Mouse (Mus musculus) liver, adult (tissue): ENCODE results near the gene Rab36.

Source experiments
- GATA4 ChIP-seq: IDR thresholded peaks from 2 replicates; pipeline ENCODE4 v1.6.1; 2014; ENCODE audit warnings: mild to moderate bottlenecking, low read length; ENCODE audit not compliant: insufficient replicate concordance

Gene Rab36

DNA sequence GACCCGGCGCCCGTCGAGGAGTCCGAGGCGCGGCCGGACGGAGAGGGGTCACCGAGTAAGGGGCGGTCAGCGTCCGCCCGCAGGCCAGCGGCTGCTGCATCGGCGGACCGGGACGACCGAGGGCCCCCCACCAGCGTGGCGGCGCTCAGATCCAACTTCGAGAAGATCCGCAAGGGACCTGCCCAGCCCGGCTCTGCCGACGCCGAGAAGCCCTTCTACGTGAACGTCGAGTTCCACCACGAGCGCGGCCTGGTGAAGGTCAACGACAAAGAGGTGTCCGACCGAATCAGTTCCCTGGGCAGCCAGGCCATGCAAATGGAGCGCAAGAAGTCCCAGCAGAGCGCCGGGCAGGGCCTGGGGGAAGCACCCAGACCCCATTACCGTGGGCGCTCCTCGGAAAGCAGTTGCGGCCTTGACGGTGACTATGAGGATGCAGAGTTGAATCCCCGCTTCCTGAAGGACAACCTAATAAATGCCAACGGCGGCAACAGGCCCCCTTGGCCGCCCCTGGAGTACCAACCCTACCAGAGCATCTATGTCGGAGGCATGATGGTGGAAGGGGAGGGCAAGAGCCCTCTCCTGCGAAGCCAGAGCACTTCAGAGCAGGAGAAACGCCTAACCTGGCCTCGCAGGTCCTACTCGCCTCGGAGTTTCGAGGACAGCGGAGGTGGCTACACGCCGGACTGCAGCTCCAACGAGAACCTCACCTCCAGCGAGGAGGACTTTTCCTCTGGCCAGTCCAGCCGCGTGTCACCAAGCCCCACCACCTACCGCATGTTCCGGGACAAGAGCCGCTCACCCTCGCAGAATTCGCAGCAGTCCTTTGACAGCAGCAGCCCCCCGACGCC, 24.7 kb downstream of the Rab36 start:
- TF ChIP-seq GATA4, result no peak

- no peak for TF ChIP-seq GATA4
These were observed 25.3 kb downstream of the Rab36 start for GRCm38 (mm10) chr10:75062189-75062561.

- no peak for TF ChIP-seq GATA4
These were observed 25.8 kb downstream of the Rab36 start for GRCm38 (mm10) chr10:75062621-75063020.

DNA sequence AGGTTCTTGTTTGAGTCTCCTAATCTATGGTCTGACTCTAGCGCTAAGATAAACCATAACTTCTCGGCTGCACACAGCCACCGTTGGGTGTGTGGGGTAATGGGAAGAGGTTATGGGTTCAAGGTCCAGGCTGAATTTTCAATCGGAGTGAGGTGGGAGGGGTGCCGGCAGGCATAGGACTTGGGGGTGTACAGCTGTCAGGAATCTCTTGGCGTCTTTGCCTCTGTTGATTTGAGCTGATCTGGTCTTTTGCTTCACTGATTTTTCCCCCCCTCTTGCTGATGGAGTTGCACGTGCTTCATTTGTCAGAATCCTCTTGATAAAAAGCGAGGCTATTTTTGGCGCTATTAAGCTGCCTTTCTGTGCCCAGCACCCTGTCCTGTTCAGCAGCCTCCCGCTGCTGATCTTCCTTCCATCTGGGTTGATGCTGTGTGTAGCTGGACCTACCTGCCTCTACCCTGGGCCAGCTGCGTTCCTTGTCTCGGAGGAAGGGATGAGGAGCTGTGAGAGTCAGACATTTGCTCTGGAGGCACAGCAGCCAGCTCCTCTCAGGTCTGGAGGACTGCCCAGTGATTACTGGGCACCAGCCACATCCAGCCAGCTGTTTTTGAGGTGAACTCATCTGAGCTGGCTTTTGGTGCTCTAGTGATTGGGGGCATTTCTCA, 26.6 kb downstream of the Rab36 start:
- TF ChIP-seq GATA4, result no peak

- TF ChIP-seq GATA4, result no peak
These were observed 28.8 kb downstream of the Rab36 start for GRCm38 (mm10) chr10:75065691-75066090.

- no peak for TF ChIP-seq GATA4
These were observed 30.6 kb downstream of the Rab36 start for GRCm38 (mm10) chr10:75067446-75067845.

DNA sequence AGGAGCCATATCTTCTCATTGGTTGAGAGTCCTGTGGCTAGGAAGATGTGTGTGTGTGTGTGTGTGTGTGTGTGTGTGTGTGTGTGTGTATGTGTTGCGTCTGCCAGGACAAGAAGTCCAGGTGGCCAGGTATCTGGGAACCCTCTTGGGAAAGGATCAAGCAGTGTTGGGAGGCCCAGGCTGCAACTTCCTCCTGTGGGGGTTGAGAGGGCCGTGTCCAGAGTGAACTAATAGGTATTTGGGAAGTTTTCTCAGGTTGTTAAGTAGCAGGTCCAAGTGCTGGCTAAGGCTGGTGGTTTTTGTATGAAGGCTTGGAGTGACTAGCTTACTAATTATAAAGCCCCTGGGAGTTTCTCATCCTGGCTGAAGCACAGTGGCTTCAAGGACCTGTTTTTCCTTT, 31.2 kb downstream of the Rab36 start:
- TF ChIP-seq GATA4, result no peak

DNA sequence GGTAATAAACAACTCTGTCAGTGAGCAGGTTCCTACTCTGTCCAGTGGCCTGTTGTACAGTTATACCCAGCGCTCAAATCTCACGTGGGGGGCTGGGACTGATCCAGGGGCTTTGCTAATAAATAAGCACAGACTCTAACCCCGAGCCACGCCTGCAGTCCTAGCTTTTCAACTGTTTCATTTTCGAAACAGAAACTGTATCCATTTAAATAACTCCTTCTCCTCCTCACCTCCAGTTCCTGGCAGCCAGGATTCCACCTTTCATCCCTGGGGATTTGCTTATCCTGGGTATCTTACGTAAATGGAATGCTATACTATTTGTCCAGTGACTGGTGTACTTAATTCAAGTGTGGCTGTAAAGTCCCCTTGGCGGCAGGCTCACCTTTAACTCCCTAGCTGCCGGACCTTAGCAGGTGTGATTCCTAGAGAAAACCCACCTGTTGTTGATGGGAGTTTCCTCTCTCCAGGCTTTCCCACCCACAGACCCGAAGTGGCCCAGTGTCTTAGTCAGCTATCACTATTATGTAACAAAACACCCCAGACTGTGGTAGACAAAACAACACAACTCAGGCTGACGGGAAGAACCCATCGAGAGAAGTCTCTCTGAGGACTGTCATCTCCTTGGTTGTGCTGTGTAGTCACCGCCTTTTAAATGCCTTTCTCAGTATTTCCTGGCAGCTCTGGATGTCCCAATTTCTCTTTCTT, 31.9 kb downstream of the Rab36 start:
- no peak for TF ChIP-seq GATA4

DNA sequence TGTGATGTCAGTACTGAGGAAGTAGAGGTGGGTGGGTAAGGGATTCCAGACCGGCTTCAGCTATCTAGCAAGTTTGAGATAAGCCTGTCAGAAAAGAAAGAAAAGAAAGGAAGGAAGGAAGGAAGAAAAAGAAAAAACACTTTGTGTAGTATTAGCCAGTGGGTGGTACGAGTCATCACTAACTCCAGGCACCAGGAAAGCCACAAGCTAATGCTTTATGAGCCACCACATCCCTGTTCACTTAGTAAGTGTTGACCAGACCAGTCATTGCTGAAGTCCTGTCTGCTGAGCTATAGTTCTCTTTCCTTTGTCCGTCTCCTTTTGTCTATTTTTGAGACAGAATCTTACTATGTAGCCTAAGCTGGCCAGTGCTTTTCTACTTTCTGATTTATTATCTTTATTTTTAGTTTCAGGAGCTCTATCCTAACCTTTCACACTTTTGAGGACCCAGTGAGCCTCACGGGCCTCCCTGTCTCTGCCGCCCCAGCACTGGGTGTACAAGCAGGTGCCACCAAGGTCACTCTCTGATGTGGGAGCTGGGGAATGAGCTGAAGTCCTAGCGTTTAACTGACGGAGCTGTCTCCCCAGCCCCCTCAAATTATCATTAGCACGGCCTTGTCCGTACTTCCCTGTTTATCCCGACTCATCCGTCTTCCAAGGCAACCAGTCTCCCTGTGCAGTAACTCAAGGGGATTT, 33.6 kb downstream of the Rab36 start:
- no peak for TF ChIP-seq GATA4

- no peak for TF ChIP-seq GATA4
These were observed 38.8 kb downstream of the Rab36 start for GRCm38 (mm10) chr10:75075665-75076064.

DNA sequence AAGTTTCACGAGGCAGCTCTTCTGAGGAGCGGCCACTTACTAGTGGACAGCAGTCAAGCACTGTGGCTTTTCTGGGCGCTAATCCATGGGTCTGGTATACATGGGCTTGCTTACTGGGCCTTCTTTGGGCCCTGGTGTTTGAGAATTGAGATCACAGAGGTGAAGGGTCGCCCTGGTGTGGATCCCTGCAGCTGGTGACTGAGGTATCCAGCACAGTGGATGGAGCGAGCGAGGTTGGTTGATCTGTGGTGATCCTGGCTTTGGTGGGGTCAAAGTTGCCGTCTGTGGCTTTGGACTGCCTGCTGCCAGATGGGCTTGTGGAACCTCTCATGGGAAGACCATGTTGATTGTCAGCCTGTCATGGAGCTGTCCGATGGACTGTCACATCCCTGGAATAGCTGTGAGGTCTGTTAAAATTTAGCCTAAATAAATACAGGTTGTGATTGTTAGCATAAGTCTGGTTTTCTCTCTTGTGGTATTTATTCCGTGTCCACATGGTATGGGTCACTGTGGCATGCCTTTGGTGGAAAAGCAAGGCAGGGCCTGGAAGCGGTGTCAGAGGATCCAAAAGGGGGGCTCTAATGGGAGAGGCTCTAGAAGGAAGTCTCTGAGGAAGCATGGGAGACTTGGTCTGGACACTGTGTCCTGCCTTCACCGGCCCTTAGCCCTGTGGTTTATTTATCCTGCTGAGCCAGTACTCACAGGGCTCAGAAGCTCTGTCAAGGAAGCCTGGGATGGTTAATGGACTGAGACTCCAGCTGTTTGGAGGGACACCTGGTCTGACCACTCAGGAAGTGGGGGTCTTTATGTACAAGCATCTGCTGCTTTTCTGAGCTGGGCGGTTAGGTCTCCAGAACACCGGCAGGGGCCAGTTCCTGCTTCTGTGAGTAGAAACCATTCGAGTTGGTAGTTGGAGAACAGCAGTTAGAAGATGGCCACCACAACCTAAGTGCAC, 41.6 kb downstream of the Rab36 start:
- TF ChIP-seq GATA4, result no peak

DNA sequence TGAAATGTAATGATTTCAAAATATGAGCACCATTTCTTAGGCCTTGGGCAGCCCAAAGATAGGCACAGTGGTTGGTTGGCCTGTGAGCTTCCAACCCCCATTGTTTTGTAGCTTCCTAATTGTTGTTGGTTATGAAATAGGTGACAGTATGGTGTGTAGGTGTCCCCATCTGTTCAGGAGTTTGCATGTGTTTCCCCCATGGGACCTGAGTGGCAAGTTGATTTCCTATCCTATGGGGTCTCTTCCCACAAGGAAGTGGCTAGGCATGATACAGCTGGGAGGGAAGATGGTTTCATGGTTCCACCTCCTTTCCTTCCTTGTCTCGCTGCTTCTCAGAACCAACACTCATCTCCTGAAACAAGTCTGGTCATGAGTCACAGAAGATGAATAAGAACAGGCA, 48.5 kb downstream of the Rab36 start:
- no peak for TF ChIP-seq GATA4

GRCm38 (mm10) chr10:75088471-75088870, 51.6 kb downstream of the Rab36 start:
- TF ChIP-seq GATA4, result no peak

- TF ChIP-seq GATA4, result no peak
These were observed 54.8 kb downstream of the Rab36 start for GRCm38 (mm10) chr10:75091478-75092152.
